Mouse (Mus musculus): ENCODE measurements at regions not wholly inside any gene's neighbourhood (a gene's known extent, or its start where the extent isn't known, plus 50 kb on each side); places are given as distances from the start of the nearest gene placed in this dataset.

- TF ChIP-seq POLR2A (IDR thresholded peaks at IDR 0.05; ENCODE audit: extremely low read depth, insufficient read depth, low read length) = no peak
- no peak for TF ChIP-seq CTCF (IDR thresholded peaks at IDR 0.05; ENCODE audit: low read depth, low read length)
Measured at GRCm38 (mm10) chr5:102159621-102160020, 89.9 kb upstream of the Wdfy3 start.
